Mouse (Mus musculus): ENCODE results near the gene Epha8.

The Epha8 gene

DNA sequence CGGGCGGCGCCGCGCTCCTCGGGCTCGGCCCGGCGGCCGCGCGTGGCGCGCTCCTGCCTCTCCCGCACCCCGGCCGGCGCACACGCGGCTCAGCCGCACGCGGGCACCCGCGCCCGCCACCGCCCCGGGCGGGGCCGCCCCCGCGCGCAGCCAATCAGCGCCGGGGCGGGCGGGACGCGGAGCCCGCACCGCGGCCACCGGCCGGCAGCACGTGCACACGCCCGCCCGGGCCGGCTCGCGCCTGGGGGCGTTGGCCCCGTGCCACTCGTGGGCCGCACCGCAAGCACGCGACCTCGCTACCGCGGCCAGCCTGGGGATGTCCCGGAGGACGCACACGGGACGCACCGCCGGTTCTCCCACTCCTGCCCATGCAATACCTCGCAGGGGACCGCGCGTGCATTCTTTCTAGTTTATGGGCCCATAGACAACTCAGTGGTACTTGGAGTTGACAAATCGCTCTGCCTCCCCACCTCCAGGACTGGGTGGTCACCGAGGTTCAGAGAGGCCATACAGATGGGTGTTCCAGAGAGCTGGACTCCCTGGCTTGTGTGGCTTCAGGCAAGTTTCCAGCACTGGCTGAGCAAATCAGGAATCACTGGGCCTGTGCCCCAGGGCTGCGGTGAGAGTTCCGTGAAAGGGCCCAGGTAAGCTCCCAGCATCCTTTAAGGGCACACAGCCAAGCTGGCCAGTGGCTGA is at the start of gene Epha8:
Gene Epha8, minus strand, starts transcription at position 66 of the 696 bp plus-strand sequence.
- DNase-seq (ENCODE audit: low spot score) = no peak

DNA sequence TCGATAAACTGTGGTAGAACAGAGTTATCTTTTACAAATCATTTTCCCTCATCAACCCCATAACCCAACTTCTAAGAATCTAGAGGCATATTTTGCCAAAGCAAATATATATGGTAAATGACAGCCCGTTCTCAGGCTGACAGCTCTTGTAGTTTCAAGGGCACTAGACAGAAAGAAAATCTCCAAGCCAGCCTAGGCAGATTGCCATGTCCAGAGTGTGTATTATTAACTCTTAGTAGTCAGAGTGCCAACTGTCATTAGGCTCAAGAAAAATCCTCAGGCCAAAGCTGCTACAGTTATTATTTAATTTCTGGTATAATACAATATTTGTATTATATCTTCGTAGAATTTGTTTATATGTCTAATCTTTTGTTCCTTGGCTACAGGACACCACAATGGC is 45.2 kb upstream of the Epha8 start:
- no peak for DNase-seq (ENCODE audit: low spot score)

DNA sequence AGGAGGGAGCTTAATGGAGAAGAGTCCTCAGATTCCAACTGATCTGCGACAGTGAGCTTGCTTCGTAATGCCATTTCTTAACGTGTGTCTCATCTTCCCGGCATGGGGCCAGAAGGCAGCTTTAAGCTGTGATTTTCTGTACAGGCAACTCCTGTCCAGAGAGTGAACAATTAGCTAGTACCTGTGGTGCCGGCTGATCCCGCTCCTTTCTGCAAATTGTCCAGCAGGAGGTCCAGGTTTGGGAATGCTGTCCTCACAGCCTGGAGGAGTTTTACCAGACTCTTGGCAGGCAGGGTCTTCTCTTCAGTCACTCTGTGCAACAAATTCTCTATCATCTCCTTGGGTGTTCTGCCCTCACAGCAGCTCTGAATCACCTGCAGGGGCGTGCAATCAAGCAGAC is 44.4 kb upstream of the Epha8 start:
- DNase-seq (ENCODE audit: low spot score) = no peak

DNA sequence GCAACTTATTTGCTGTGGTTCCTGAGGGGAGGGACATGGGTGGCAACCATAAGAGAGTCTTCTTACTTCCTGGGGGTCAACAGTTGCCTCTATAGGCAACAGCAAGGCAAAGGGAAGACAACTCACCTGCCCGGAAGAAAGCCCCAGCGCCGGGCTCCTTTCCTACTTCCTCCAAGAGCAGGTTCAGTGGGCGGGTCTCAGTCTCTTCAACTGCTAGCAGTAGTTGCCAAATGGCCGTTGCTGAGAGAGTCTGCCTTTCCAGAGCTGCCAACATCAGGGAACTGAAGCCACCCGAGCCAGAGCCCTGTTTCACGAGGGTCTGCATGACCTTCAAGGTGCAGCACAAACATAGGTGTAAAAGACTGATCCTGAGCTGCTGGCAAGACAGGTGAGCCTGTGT is 41.8 kb upstream of the Epha8 start:
- DNase-seq (ENCODE audit: low spot score) = no peak

DNA sequence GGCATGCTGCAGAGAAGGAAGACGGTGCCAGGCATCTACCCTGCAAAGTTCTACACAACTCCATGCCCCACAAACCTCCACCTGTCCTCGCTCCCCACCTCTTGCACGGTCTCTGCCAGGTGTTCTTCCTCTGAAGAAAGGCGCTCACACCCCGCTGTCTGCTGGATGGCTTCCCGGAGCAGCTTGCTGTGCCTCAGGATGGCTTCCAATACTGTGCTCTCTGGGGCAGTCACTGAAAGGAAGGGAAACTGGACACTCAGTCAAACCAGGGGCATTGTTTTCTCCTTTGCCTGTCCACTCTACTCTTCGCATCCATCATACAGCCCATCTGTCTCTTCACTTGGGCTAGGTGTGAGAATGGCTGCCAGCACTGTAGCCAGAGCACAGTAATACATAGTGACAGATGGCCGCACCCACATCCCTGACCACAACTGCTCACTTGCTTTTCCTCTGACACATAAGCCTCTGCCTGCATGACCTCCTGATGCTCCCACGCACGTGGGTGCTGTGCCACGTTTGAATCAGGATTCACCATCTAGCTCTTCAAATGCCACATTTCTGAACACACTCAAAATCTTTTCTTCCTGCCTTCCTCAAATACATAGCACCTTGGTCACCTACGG is 41.2 kb upstream of the Epha8 start:
- DNase-seq (ENCODE audit: low spot score) = no peak

DNA sequence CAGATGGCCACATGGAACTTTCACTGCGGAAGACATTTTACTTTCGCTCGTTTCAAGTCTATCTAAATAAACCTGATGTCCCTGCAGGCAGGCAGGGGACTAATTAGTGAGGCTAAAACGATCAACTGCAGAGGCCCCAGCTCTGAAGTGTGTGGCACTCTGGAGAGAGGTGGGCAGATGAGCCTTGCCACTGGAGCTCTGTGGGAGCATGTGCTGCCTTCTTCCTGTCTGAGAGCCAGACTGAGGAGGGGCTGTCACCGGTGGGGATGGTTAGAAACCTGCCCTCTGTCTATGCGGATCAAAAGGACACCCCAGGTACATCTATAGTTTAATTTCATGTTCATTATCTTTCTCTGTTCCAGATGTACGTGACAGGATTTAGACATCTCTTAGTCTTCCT is 40.3 kb upstream of the Epha8 start:
- DNase-seq (ENCODE audit: low spot score) = no peak

DNA sequence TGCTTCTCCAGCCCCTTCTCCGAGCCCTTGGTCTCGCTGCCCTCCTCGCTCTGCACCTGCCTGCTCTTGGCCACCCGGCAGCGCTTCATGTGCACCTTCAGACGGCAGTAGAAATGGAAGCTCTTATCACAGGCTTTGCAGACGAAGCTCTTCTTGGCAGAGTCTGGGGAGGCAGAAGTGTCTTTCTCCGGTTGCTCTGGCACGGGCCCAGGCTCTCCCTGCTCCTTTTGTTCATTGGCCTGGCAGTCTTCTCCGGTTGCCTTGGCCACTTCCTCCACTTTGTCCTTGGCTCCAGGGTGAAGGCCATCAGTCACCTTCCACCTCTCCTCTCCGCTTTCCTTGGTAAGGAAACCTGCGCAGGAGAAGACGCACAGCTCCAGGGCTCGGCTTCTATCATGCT is 38.7 kb upstream of the Epha8 start:
- no peak for DNase-seq (ENCODE audit: low spot score)

DNA sequence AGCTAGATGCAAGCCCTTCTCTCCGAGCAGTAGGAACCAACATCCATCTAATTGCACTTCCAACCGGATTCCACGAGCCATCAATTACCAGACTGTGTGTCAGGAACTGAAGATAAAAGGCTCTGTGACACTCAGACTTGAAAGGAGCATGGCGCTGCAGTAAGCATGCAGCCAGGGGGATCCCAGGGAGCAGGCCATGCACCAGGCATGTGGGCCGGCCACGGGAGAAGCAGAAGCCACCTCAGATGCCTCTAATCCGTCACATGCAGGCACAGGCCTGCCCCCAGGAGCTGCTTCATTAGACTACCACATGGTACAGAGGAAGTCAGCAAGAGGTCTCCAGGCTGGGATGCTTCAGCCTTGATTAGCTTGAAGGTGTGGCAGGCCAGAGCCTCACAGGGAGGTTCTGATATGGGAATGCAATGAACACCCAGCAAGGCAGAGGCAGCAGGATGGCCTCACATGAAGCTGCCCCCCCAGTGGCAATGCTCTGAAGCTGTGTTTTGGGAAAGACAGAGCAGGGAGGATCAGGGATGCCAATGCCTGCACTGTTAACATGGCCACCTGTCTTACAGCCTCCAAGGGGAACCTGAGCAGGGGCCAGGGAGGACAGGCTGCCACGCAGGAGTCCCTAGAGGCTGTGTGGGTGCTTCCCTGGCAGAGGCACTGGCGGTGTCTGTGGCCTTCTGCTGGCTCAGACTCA is 25.5 kb upstream of the Epha8 start:
- no peak for DNase-seq (ENCODE audit: low spot score)

DNA sequence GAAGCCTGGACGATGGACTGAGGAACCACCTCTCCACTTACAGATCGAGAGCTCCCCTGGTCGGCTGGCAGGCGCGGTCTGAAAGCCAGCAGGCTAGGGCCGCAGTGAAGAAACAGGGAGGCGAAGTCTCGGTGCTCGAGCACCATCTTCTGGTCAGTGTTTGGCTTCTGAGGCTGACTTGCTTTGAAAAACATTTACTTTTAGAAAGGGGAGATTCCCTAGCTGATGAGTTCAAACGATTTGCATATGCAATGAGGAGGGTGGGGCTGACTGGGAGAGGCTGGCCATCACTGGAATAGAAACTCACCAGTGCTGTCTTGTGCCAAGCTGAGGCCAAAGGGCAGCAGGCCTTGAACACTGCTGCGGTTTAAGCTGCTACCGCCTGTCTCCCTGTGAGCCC is 24.7 kb upstream of the Epha8 start:
- no peak for DNase-seq (ENCODE audit: low spot score)

DNA sequence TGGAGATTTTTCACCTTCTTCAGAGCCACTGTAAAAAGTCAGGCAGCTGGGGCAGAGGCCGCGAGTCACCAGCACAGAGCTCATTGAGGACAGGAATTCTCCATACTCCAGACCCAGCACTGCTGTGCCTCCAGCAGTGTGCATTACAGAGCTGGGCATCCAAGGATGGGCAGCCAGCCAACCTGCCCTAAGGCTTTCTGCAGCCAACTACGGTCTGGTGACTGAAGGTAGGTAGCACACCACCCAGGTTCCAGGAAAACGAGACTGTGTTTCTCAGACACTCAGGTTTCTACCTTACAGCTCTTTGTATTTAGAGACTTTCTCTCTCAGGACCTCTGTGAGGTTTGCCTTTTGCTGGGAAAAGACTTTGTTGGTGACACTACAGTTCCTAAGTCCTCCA is 24.3 kb upstream of the Epha8 start:
- DNase-seq (ENCODE audit: low spot score) = no peak

DNA sequence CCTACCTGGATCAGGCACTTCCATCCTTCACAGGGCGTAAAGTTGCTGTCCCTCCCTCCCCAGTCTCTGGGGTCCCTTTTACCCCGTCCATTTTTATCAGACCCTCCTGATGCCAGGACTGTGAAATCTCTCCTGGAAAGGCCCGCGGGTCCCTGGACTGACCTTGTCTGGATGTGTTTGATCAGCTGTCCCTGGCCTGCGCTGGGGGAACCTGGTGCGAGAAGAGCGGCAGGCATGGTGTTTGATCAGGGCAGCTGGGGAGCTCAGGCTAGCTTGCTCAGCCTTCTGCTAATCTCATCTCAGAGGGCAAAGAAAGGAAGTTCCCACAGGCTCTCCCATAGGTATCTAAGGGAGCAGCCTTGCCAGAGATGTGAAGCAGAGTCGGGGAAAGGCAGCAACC is 20.6 kb upstream of the Epha8 start:
- no peak for DNase-seq (ENCODE audit: low spot score)

DNA sequence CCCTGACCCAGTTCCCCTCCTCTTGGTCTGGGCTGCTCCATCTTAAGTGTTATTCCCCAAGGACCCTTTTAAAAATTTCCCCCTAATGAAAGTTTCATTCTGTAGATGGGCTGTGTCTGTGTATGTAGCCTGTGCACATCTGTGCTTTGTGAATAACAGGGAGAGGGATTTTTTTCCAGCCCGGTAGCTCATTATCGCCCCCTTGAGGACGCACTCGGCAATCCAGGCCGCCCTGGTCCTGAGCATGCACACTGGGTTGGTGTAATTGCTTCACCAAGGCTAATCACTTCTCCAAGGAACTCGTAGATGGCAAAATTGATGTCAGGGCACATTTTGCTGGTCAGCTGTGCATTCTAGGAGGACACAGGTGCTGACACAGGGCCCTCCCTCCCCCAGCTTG is 14.3 kb upstream of the Epha8 start:
- DNase-seq (ENCODE audit: low spot score) = no peak

DNA sequence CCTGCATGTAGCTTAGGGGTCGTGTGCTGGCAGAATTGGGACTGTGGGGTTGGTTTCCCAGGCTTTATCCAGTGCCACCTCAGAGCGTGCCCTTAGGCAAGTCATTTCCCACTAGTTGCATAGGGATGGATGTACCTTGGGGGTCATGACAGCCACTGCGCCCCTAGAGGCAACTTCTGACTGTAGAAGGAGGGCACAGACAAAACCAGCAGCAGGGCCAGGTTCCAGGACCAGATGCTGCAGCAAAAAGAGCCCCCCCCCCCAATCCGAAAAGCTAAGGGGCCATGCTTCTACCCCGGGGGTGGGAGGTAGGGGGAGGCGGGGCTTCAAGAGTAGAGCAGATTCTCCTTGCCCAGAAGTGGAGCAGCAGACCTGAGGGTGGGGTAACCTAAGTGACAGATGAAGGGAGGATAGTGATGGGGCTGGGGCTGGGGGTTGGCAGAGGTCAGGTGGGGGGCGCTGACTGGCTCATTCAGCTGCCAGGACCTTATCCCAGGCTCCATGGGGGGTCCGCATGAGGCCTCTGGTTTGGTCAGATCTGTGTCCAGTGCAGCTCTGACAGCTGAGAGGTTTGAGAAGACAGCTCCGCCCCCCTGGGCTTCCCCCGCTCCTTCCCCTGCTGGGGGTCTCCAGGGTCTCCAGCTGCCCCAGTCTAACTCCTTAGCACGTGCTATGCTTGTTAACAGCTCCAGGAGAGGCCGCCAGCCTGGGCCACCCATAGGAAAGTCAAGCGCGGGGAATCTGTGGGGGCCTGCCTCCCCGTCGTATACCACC is 13.1 kb upstream of the Epha8 start:
- no peak for DNase-seq (ENCODE audit: low spot score)

DNA sequence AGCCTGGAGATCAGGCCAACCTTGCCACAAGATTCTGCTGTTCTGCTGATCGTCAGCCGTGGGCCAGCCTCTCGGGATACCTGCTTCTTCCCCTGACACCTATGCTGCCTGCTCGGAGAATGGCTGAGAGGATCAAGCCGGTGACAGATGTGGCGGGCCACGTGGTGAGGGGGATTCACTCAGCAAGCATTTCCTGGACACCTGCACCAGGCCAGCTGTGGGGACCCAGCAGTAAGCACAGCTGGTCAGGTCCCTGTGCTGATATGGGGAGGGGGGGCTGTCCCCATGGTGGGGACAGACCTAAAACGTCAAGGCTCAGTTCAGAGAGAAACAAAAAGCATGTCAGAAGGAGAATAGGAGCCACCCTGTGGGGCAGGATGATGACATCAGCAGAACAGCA is 12.5 kb upstream of the Epha8 start:
- DNase-seq (ENCODE audit: low spot score) = no peak

DNA sequence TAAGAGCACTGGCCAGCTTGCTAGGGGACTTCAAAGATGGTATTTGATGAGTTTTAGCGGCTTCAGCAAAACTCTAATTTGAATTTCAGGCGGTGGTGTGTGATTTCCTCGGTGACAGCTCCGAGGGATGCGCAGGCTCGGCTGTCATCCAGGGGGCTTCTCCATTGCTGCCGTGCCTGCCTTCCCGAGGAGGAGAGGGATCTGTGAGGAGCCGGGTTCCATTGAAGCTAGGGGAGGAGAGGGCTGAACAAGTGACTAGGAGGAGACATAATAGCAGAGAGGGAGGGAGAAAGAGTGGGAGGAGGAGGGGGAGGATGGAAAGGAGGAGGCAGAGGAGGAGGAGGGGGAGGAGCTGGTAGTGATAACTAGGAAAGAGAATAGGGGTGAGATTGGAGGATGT is 10.9 kb upstream of the Epha8 start:
- DNase-seq (ENCODE audit: low spot score) = no peak

DNA sequence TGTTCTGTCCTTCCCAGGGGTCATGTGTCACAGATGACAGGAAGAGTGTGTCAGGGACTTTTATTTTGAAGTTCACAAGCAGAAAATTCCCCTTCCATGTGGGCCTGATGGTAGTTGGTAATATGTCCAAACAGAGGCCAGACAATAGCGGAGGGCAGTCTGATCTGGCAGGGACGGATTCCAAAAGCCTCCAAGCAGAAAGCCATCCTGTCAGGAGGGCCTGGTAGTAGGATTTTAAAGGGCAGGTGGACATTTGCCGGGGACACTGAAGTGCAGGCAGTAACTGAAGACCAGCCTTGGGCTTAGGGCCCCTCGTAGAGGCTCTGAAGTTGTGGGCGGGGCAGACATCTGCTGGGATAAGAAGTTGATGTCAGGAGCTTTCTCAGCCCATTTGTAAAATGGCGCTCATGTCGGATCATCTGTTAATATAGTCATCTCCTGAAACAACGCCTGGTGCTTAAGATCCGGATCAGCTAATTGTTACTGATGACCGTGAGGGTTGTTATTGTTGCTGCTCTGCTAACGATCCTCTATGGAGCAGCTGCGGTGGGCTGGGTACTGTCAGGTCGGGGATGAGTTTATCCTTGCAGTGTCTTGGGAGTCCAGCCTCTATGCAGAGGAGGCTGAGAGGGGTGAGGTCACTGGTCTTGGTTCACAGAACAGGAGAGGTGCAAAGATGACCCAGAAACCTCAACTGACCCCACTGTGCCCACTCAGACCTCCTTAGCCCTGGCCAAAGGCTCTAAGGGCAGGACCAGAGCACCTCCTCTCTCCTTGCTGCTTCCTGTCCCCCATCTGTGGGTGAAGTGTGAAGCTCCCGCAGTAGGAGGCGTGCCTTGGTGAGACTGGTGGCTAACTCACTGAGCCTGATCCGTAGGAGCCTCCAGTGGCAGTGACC is 10.1 kb upstream of the Epha8 start:
- no peak for DNase-seq (ENCODE audit: low spot score)

DNA sequence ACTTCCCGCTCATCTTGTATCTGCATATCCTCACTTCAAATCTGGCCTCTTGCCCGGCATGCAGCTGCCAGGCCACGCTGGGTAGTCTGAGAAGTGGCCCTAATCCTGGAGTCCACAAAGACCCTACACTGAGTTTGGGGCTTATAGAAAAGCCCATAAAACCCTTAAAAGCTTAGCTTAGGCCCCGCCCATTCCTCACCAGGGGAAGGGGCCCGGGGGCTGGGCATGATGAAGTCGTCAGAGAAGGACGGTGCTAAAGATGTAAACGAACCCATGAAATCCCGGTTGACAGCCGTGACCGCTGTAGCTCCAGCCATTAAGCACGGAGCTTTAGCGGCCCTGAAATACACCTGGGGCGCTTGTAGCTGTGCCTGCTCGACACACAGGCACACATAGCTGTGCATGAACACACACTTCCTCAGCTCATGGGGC is 8.4 kb upstream of the Epha8 start:
- DNase-seq (ENCODE audit: low spot score) = no peak

DNA sequence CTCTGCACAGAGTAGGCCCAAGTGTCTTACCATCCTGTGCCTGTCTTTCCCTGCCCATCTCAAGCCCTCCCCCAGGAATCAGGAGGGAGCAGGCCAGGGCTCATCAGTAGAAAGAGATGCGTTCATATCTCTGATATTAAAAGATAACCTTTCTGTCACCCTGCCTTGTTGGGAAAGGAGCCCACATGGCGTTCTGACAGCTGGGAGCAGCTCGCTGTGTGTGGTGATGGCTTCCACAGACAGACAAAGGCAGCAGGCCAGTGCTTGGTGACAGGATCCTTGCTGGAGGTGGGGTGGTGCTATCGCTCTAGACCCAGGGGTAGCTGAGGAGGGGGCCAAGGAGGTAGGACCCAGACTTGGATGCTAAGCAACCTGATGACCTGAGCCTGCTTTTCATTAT is 5.8 kb upstream of the Epha8 start:
- no peak for DNase-seq (ENCODE audit: low spot score)

DNA sequence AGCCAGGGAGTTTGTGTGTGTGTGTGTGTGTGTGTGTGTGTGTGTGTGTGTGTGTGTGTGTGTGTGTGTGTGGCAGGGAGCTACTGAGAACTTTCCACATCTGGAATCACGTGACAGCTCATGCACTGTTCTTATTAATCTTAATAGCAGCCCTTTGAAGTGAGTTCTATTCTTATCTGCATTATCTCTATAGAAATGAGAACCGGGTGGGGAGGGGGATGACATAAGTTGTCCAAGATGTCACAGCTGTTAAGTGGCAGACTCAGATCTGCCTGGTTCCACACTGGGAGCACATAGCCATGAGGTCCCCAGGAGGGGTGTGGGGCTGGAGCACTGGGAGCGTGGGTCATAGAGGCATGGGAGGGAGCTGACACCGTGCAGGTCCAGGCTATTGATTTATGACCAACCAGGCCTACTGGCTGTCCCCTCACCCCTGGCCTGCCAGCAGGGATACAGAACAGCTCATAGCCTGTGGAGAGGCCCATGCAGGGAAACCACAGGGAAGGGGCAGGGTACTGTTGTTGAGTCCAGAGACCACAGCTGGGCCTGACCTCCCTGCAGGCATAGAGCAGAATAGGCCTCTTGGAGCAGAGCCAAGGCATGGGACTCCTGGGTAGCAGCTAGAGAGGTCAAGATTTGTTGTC is 5.1 kb upstream of the Epha8 start:
- DNase-seq (ENCODE audit: low spot score) = no peak

DNA sequence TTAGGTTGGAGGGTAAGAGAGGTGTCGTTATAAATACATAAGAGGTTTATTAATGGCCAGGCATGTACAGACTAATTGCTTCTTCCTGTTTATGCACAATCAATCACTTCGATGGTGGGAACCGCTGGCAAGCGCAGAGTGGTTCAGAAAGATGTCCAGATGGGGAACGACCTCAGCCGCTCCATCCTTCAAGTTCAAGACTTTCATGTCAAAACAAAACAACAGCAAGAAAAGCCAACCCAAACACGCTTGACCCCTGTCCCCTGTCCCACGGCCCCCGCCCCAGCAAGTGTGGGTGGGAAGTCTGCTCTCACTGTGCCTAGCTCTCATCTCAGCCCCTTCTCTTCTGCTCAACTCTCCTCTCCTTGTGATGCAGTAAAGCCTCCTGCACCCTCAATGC is 4.0 kb upstream of the Epha8 start:
- DNase-seq (ENCODE audit: low spot score) = no peak

DNA sequence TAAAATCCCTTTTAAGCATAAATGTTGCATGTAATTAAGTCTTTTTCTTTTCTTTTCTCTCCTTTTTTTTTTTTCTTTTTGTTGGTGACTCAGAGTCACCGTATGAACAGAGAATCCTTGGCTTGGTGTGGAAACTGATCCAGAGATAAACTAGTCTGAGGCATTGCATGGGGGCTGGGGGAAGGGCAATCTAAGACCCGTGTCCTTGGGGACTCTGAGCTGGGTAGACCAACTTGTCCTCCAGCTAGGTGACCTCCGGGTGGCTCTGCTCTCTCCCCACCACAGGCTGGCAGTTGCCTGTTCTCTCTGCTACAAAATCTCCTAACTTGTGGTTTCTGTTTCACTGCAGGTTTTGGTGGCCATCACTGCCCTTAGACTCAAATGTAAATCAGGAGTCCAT is 3.5 kb upstream of the Epha8 start:
- no peak for DNase-seq (ENCODE audit: low spot score)
